Mouse (Mus musculus) CH12.LX (cell line): ENCODE data around the gene Bloc1s6.

ENCODE experiments used
- CTCF ChIP-seq, 2 experiments: IDR thresholded peaks in 1 of 2; conservative IDR thresholded peaks in 1 of 2; 2 replicates each; pipeline ENCODE4 v1.5.1; 2011 to 2012; ENCODE audit warnings: low read depth in 2 of 2, low read length in 2 of 2, improper control_type of control experiment in 1 of 2, inconsistent platforms in 1 of 2, mild to moderate bottlenecking in 1 of 2, moderate library complexity in 1 of 2
- E2F4 ChIP-seq: IDR thresholded peaks from 2 replicates; pipeline ENCODE4 v1.6.1; 2011; ENCODE audit warnings: low read depth, low read length, improper control_type of control experiment; ENCODE audit not compliant: insufficient replicate concordance
- POLR2A ChIP-seq: IDR thresholded peaks from 2 replicates; pipeline ENCODE4 v1.6.1; 2011; ENCODE audit warnings: low read depth, mild to moderate bottlenecking, improper control_type of control experiment, low read length
- POLR2AphosphoS2 ChIP-seq: IDR thresholded peaks from 2 replicates; pipeline ENCODE4 v1.6.1; 2011; ENCODE audit warnings: low read depth, low read length, improper control_type of control experiment
- UBTF ChIP-seq: IDR thresholded peaks from 2 replicates; pipeline ENCODE4 v1.6.1; 2012; ENCODE audit warnings: low read depth, mild to moderate bottlenecking, inconsistent platforms, low read length, improper control_type of control experiment, moderate library complexity

GRCm38 (mm10) chr2:122784701-122785100, 46.4 kb downstream of the Bloc1s6 start:
- no peak for TF ChIP-seq POLR2AphosphoS2
- no peak for TF ChIP-seq CTCF (conservative IDR thresholded peaks at IDR 0.05 in 1 of 2, IDR thresholded peaks at IDR 0.05 in 1 of 2; ENCODE audit: low read depth in 2 of 2, low read length in 2 of 2)
- no peak for TF ChIP-seq POLR2A
- TF ChIP-seq UBTF: no peak
- no peak for TF ChIP-seq E2F4
